Mouse (Mus musculus) C2C12 (cell line): ENCODE results near the gene Card11. TPM values are rescaled to one million over a fixed set of nuclear protein-coding genes. Genes with fewer than 3 reads are reported as not detected.

Experiments
- H3K27me3 ChIP-seq: one replicate; pipeline ENCODE4 v1.6.1; 2011; ENCODE audit not compliant: control insufficient read depth, insufficient read depth, insufficient read length
- H3K36me3 ChIP-seq: one replicate; pipeline ENCODE4 v1.6.1; 2011; ENCODE audit not compliant: control insufficient read depth, insufficient read depth
- H3K4me3 ChIP-seq: one replicate; pipeline ENCODE4 v1.5.1; 2011; ENCODE audit warnings: mild to moderate bottlenecking, control low read depth; ENCODE audit not compliant: poor library complexity, insufficient read depth, severe bottlenecking
- H3K79me2 ChIP-seq: one replicate; pipeline ENCODE4 v1.6.1; 2011; ENCODE audit not compliant: control insufficient read depth, insufficient read depth
- H3K79me3 ChIP-seq: one replicate; pipeline ENCODE4 v1.6.1; 2011; ENCODE audit warnings: low read depth, control low read depth
- H3ac ChIP-seq: one replicate; pipeline ENCODE3; 2011; ENCODE audit warnings: low read depth; ENCODE audit not compliant: control insufficient read depth, insufficient read length
- CEBPB ChIP-seq: IDR thresholded peaks from one replicate; pipeline ENCODE4 v1.6.1; 2011; ENCODE audit warnings: low read depth, mild to moderate bottlenecking, control low read depth, moderate library complexity
- CTCF ChIP-seq: IDR thresholded peaks from one replicate; pipeline ENCODE4 v1.5.1; 2011; ENCODE audit not compliant: control insufficient read depth, insufficient read depth, insufficient read length
- FOSL1 ChIP-seq: IDR thresholded peaks from one replicate; pipeline ENCODE4 v1.8.0; 2011; ENCODE audit warnings: mild to moderate bottlenecking, low read length; ENCODE audit not compliant: poor library complexity, insufficient read depth, severe bottlenecking
- MAX ChIP-seq: IDR thresholded peaks from one replicate; pipeline ENCODE4 v1.6.1; 2011; ENCODE audit warnings: mild to moderate bottlenecking, control low read depth
- MYOD1 ChIP-seq: IDR thresholded peaks from one replicate; pipeline ENCODE4 v1.6.1; 2011; ENCODE audit warnings: low read depth; ENCODE audit not compliant: control insufficient read depth, insufficient read length
- MYOG ChIP-seq: IDR thresholded peaks from one replicate; pipeline ENCODE4 v1.6.1; 2011; ENCODE audit not compliant: control insufficient read depth, insufficient read length; ENCODE audit errors: extremely low read depth
- USF1 ChIP-seq: IDR thresholded peaks from one replicate; pipeline ENCODE4 v1.6.1; 2011; ENCODE audit warnings: low read depth, mild to moderate bottlenecking, control low read depth, moderate library complexity
- microRNA-seq: library from miRNA; unstranded; fragments of <30 nt; microRNA quantifications from one replicate; pipeline ENCODE4, GENCODE M21; 2019; ENCODE audit warnings: borderline microRNAs expressed
- polyA plus RNA-seq: library from polyadenylated mRNA; unstranded; fragments of >200 nt; fragmentation: generic; extraction: Trizol; gene quantifications from one replicate; pipeline ENCODE4 v1.2.1, GENCODE M21; 2012; ENCODE audit warnings: missing spikeins

The Card11 gene
- polyA plus RNA-seq, 1 experiment: not detected

DNA sequence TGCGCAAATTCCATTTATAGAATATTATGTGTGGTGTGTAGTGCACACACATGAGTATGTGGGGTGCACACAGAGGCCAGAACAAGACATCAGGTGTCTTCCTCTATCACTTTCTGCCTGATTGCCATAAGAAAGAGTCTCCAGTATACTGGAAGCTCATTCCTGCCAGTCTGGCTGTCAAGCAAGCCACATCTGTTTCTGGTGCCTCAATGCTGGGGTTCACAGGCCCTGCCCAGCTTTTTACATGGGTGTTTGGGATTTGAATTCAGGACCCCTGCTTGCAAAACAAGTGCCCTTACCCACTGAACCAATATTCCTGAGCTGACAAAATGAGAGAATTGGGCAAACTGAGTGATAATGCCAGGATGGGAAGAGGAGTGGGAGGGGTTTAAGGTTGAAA, 174.3 kb downstream of the Card11 start:
- Histone ChIP-seq H3ac (no peak overlapping the region), H3K4me3 (no peak overlapping the region), H3K27me3 (no peaks in the 10 kb centered on the region), H3K79me2 (peaks cover 87% of the 10 kb centered on the region), H3K79me3 (peaks cover 39% of the 10 kb centered on the region), H3K36me3 (no peaks in the 10 kb centered on the region)
- TF ChIP-seq MYOG (no peak), MYOD1 (no peak), USF1 (no peak), FOSL1 (no peak), MAX (no peak), CEBPB (no peak), CTCF (no peak)

DNA sequence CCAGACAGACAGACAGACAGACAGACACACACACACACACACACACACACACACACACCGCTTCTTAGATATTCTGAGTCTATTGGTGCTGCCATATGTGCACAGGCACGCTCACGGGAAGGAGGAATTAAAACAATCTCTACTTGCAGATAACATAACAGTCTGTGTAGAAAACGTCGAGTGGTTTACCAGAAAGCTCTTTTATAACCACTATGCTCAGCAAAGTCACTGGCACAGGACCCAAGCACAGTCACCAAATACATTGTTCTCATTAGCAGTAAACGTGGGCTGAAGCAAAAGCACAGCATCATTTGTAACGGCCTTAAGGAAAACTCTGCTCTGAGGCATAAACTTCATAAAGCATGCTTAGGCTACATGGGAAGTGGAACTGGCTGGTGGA, 176.3 kb downstream of the Card11 start:
- Histone ChIP-seq H3K4me3 (no peak overlapping the region), H3K79me2 (peaks cover 99% of the 10 kb centered on the region), H3K27me3 (no peaks in the 10 kb centered on the region), H3K36me3 (no peaks in the 10 kb centered on the region), H3K79me3 (peaks cover 43% of the 10 kb centered on the region), H3ac (no peak overlapping the region)
- TF ChIP-seq CEBPB (no peak), CTCF (no peak), FOSL1 (no peak), MYOD1 (no peak), USF1 (no peak), MAX (no peak), MYOG (no peak)

DNA sequence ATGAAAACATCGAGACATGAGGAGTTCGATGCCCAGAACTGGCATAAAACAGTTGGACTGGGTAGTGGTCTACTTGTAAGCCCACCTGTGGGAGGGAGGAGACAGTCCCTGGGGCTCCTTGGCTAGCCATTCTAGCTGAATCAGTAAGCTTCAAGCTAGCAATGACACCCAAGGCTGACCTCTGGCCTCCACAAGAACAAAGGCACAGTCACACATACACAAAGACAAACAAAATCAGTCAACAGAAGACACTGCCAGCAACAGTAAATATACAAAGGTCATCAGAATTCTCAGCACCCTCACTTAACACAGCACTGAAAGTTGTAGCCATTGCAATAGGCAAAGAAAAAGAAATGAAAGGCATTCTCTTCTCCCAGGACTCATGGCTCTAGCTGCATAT, 177.0 kb downstream of the Card11 start:
- TF ChIP-seq CEBPB (no peak), MYOG (no peak), MYOD1 (no peak), FOSL1 (no peak), CTCF (no peak), USF1 (no peak), MAX (no peak)
- H3K4me3 ChIP-seq: no peak overlapping the region
- no peak overlapping the region for H3ac ChIP-seq
- H3K36me3 ChIP-seq: no peaks in the 10 kb centered on the region
- no peaks in the 10 kb centered on the region for H3K27me3 ChIP-seq
- H3K79me2 ChIP-seq: peaks cover 99% of the 10 kb centered on the region
- H3K79me3 ChIP-seq: peaks cover 45% of the 10 kb centered on the region

Small RNA genes lying within 50 kb of the gene (microRNA-seq; reads per million reads assigned to microRNA genes)
- gene Gm44385: not detected

Other genes starting within 250 kb of the Card11 start
- gene Gna12, start 170.2 kb downstream of the Card11 start, polyA plus RNA-seq: 42.1 TPM
- 0.61 TPM for gene Sdk1, start 240.9 kb upstream of the Card11 start, polyA plus RNA-seq